Mouse (Mus musculus): ENCODE measurements at regions not wholly inside any gene's neighbourhood (a gene's known extent, or its start where the extent isn't known, plus 50 kb on each side); places are given as distances from the start of the nearest gene placed in this dataset.
"Not testable (repeated sequence)": the region's sequence is repeated elsewhere in the genome, so short reads cannot be mapped to it uniquely, and the experiment has no call there.

DNA sequence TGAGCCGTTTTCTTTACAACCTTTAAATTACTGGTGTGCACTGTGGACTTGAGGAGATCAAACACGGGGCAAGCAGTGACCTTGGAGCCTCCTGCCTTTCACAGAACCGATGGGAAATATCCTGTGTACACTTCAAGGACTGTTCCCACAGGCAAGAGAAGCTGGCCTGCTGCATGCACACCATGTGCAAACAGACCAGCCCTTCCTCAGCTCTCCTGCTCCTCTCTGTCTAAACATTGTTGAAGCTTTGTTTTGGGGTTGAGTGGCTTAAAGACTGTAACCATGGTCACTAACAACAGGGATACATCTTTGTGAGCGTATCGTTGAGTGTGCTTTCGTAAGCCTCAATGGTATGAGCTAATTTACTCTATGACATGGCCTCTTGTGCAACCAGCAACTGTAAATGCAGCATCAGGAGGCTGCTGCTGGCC is 50.2 kb upstream of the Agps start:
- no peak overlapping the region for H3K4me3 ChIP-seq (ENCODE audit: insufficient read depth, low read length)
- H3K4me1 ChIP-seq (ENCODE audit: control insufficient read depth, insufficient read depth, low read length) = peaks cover 1% of the 10 kb centered on the region; the same call in 1 of the 2 replicates
- H3K27ac ChIP-seq (ENCODE audit: insufficient read depth, low read length) = no peak overlapping the region
- TF ChIP-seq POLR2A (IDR thresholded peaks at IDR 0.05; ENCODE audit: extremely low read depth, insufficient read depth, low read length) (no peak), CTCF (IDR thresholded peaks at IDR 0.05; ENCODE audit: extremely low read depth, insufficient read depth, low read length) (no peak)

DNA sequence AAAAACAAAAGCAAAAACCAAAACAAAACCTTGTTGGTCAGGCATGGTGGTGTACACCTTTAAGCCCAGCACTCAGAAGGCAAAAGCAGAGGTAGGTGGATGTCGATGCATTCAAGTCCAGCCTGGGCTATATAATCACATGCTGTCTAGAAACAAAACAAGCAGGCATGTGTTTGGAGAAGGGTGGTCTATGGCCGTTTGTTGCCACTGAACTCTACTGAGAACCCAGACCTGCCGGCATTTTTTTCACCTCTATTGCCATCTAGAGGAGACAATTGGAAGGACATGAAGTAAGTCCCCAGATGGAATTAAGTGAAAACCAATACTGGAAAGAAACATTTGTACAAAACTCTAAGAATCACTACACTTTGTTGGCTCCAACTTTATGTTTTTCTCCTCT is 50.9 kb upstream of the Agps start:
- H3K27ac ChIP-seq (ENCODE audit: insufficient read depth, low read length) = no peak overlapping the region
- peaks cover 1% of the 10 kb centered on the region; the same call in 1 of the 2 replicates for H3K4me1 ChIP-seq (ENCODE audit: control insufficient read depth, insufficient read depth, low read length)
- TF ChIP-seq POLR2A (IDR thresholded peaks at IDR 0.05; ENCODE audit: extremely low read depth, insufficient read depth, low read length) (no peak), CTCF (IDR thresholded peaks at IDR 0.05; ENCODE audit: extremely low read depth, insufficient read depth, low read length) (peak; percentile 45; the same call in 1 of the 2 replicates)
- H3K4me3 ChIP-seq (ENCODE audit: insufficient read depth, low read length) = no peak overlapping the region; the same call in 1 of the 2 replicates

DNA sequence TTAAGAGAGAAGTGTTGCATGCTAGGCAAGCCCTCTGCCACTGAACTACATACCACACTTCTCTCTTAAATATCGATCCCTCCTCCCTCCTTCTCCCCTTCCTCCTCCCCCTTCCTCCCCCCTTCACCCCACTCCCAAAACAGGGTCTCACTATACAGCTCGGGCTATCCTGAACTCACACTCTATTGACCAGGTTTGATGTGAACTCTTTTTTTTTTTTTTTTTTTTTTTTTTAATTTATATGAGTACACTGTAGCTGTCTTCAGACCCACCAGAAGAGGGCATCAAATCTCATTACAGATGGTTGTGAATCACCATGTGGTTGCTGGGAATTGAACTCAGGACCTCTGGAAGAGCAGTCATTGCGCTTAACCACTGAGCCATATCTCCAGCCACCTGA is 53.3 kb upstream of the Agps start:
- H3K27ac ChIP-seq (ENCODE audit: insufficient read depth, low read length); H3K4me1 ChIP-seq (ENCODE audit: control insufficient read depth, insufficient read depth, low read length): not testable (repeated sequence)

DNA sequence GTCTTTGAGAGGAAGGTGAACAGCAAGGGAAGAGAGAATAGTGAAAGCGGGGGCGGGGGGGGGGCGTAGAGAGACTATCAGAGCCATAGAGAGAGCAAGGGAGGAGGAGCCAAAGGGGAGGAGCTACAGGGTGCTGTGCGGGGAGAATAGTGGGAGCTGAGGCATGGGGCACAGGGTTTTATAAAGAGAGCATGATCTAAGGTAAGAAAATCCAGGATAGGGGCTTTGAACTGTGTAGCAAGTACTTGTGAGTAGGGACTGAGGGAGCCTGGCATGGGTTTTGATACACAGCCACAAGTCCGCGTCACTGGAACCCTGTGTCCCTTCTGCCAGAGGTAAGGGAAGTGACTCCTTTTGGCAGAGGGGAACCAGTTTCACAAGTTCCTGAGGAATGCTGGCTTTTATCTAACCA is 54.9 kb upstream of the Agps start:
- TF ChIP-seq CTCF (IDR thresholded peaks at IDR 0.05; ENCODE audit: extremely low read depth, insufficient read depth, low read length) = no peak
- TF ChIP-seq POLR2A (IDR thresholded peaks at IDR 0.05; ENCODE audit: extremely low read depth, insufficient read depth, low read length) = no peak
- no peak overlapping the region for H3K27ac ChIP-seq (ENCODE audit: insufficient read depth, low read length)
- no peak overlapping the region for H3K4me3 ChIP-seq (ENCODE audit: insufficient read depth, low read length)
- peaks cover 1% of the 10 kb centered on the region; the same call in 1 of the 2 replicates for H3K4me1 ChIP-seq (ENCODE audit: control insufficient read depth, insufficient read depth, low read length)

More for the DNA sequence above, 53.3 kb upstream of the Agps start:
- H3K4me3 ChIP-seq (ENCODE audit: insufficient read depth, low read length) = not testable (repeated sequence)

DNA sequence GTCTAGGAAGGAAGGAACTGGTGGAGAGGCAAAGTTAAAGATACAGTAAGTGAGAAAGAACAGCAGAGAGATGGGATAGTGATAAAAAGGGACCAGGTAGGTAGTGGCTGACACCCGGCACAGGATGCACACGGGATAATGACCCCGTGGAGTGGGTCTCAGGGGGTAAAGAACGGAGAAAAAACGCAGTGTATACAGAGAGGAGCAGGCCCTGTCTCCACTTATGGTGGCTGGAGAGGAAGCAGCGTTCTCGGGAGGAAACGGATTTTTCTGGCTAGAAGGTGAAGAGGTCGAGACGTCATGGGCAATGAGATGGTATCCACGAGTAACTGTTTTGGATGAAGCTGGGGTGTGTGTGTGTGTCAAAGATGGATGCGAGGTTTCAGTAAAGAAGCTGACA is 55.4 kb upstream of the Agps start:
- H3K27ac ChIP-seq (ENCODE audit: insufficient read depth, low read length) = no peak overlapping the region
- no peak for TF ChIP-seq CTCF (IDR thresholded peaks at IDR 0.05; ENCODE audit: extremely low read depth, insufficient read depth, low read length)
- TF ChIP-seq POLR2A (IDR thresholded peaks at IDR 0.05; ENCODE audit: extremely low read depth, insufficient read depth, low read length) = no peak
- H3K4me3 ChIP-seq (ENCODE audit: insufficient read depth, low read length) = no peak overlapping the region
- peaks cover 1% of the 10 kb centered on the region; the same call in 1 of the 2 replicates for H3K4me1 ChIP-seq (ENCODE audit: control insufficient read depth, insufficient read depth, low read length)

DNA sequence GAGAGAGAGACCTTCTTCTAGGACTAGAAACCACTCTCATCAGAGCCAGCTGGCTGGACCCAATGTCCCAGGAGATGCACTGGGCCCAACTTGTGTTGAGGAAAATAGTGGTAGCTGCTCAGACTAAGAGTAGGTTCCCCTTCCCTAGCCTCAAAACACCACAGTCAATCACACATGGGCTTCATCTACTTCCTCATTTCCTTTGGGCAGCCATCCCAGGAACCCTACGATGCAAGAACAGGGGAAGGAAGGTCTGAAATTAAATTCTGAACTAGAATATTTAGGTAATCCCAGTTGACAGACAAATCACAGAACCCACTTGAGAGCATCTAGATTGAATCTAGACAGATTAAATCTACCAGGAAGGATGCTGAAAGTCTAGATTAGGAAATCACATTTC is 56.8 kb upstream of the Agps start:
- Histone ChIP-seq H3K27ac (ENCODE audit: insufficient read depth, low read length) (no peak overlapping the region), H3K4me3 (ENCODE audit: insufficient read depth, low read length) (no peak overlapping the region), H3K4me1 (ENCODE audit: control insufficient read depth, insufficient read depth, low read length) (no peaks in the 10 kb centered on the region)
- TF ChIP-seq CTCF (IDR thresholded peaks at IDR 0.05; ENCODE audit: extremely low read depth, insufficient read depth, low read length) (no peak), POLR2A (IDR thresholded peaks at IDR 0.05; ENCODE audit: extremely low read depth, insufficient read depth, low read length) (no peak)

DNA sequence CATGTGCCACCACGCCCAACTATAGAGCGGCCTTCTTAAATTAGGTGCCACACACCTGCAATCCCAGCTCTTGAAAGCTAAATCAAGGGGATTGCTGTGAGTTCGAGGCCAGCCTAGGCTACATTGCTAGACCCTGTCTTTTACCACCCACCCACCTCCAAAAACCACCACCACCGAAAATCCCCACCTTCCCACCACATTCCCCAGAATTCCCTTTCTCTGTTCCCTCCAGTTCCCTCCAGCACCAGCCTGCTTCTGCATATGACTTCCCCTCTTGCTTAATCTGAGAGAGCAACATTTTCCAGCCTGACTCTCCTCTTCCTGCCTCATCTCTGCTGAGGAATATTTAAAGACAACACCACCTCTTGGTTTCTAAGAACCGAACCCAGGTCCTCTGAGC is 58.5 kb upstream of the Agps start:
- TF ChIP-seq CTCF (IDR thresholded peaks at IDR 0.05; ENCODE audit: extremely low read depth, insufficient read depth, low read length) (no peak), POLR2A (IDR thresholded peaks at IDR 0.05; ENCODE audit: extremely low read depth, insufficient read depth, low read length) (no peak)
- Histone ChIP-seq H3K4me1 (ENCODE audit: control insufficient read depth, insufficient read depth, low read length) (no peaks in the 10 kb centered on the region), H3K4me3 (ENCODE audit: insufficient read depth, low read length) (no peak overlapping the region), H3K27ac (ENCODE audit: insufficient read depth, low read length) (no peak overlapping the region)

DNA sequence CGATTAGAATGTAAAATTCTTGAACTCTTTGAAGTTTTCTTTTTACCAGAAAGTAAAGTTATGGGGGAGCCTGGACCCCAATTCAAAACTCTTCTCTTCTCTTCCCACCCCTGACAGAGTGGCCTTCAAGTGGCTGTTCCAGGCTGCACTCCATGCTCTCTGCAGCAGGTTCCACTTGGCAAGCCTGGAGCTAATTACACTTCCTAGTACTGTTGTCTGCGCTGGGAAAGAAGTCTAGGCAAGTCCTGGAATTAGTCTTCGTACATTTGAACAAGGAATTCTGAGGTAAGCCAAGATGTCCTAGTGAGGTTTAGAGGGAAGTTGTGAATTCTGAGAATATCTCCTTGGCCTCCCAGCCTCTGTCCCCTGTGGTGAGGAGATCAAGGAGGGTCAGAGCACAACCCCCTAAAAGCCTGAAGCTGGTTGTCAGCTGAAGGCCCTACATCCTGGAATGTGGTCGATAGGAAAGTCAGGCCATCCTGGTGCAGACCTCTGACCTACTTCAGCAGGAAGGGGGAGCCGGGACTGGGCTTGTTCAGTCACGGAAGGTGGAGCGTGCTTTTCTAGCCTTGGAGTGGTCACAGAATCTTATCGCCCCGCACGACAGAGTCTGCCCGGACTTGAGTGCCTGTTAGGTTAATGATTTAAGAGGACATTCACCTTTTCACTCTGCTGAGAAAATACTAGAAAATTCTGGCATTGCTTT is 59.6 kb upstream of the Agps start:
- H3K27ac ChIP-seq (ENCODE audit: insufficient read depth, low read length) = no peak overlapping the region

DNA sequence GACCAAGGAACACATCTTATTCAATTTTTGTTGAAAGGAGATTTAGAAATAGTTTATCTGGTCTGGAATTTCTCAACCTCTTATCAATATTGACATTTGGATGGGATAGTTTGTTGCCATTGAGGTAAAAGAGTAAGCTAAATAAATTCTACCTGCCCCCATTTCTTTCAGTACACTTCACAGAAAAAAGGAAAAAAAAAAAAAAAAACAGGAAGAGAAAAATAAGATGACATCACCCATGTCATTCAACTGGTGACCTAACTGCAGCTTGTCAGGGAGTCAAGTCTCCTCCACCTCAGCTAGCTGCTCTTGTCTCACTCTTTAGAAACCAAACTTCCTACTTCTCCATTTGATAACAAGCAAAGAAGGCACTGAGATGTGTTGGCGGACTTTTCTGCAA is 61.3 kb upstream of the Agps start:
- TF ChIP-seq CTCF (IDR thresholded peaks at IDR 0.05; ENCODE audit: extremely low read depth, insufficient read depth, low read length) (no peak), POLR2A (IDR thresholded peaks at IDR 0.05; ENCODE audit: extremely low read depth, insufficient read depth, low read length) (no peak)
- Histone ChIP-seq H3K27ac (ENCODE audit: insufficient read depth, low read length) (no peak overlapping the region), H3K4me3 (ENCODE audit: insufficient read depth, low read length) (no peak overlapping the region), H3K4me1 (ENCODE audit: control insufficient read depth, insufficient read depth, low read length) (no peaks in the 10 kb centered on the region)

More for the DNA sequence above, 59.6 kb upstream of the Agps start:
- Histone ChIP-seq H3K4me3 (ENCODE audit: insufficient read depth, low read length) (no peak overlapping the region), H3K4me1 (ENCODE audit: control insufficient read depth, insufficient read depth, low read length) (no peaks in the 10 kb centered on the region)
- no peak for TF ChIP-seq POLR2A (IDR thresholded peaks at IDR 0.05; ENCODE audit: extremely low read depth, insufficient read depth, low read length)
- no peak for TF ChIP-seq CTCF (IDR thresholded peaks at IDR 0.05; ENCODE audit: extremely low read depth, insufficient read depth, low read length)

DNA sequence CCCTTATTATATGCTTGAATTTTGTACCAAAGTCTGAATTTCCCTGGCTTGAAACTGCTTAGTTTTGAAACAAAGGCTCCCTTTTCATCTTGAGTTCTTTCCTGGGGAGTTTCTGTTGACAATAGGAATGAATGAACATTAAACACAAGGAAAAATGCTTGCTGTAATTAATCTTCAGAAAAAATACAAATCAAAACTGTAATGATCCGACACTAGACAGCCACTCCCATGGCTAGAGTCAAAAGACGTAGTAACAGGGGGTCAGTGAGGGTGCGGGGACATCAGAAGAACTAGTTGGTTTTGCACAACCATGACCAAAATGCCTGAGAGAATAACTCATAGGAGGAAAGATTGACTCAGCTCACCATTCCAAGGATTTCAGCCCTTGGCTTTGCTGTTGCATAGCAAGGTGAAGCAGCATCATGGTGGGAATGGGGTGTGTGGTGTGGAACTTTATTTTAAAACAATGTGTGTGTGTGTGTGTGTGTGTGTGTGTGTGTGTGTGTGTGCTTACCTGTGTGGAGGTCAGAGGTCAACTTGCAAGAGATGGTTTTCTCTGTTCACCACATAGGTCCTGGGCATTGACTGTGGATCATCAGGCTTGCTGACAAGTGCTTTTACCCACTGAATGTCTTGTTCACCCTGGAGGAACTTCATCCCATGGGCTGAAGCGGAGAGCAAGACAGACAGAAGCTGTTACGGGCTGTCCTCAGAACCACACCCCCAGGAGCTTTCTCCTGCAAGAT is 63.2 kb upstream of the Agps start:
- TF ChIP-seq CTCF (IDR thresholded peaks at IDR 0.05; ENCODE audit: extremely low read depth, insufficient read depth, low read length) = no peak
- no peak for TF ChIP-seq POLR2A (IDR thresholded peaks at IDR 0.05; ENCODE audit: extremely low read depth, insufficient read depth, low read length)
- no peak overlapping the region for H3K27ac ChIP-seq (ENCODE audit: insufficient read depth, low read length)
- no peak overlapping the region for H3K4me3 ChIP-seq (ENCODE audit: insufficient read depth, low read length)

More for the DNA sequence above, 63.2 kb upstream of the Agps start:
- H3K4me1 ChIP-seq (ENCODE audit: control insufficient read depth, insufficient read depth, low read length) = no peaks in the 10 kb centered on the region

Measured in cortical plate, adult 2 months (tissue).